Mouse (Mus musculus) forebrain, postnatal 0 days (tissue): ENCODE results near the gene Rbm47. TPM values are rescaled to one million over a fixed set of nuclear protein-coding genes. Genes with fewer than 3 reads are reported as not detected.
"Not testable (repeated sequence)": the region's sequence is repeated elsewhere in the genome, so short reads cannot be mapped to it uniquely, and the experiment has no call there.

Experiments
- ATAC-seq: fragments of 200-750 bp; cut with Nextera tagmentation; 2 replicates; pipeline ENCODE4 v1.8.0; 2017; ENCODE audit warnings: mild to moderate bottlenecking, moderate library complexity
- DNase-seq: peaks from one replicate; pipeline ENCODE4 v3.0.0-alpha.2; 2015
- H3K27ac ChIP-seq: fragments of 300-500 bp; sonication (generic); 2 replicates; pipeline ENCODE4 v1.5.1; 2014; ENCODE audit warnings: low read depth, mild to moderate bottlenecking, antibody characterized with exemption, low read length, moderate library complexity, mixed read lengths
- H3K27me3 ChIP-seq: fragments of 300-500 bp; sonication (generic); 2 replicates; pipeline ENCODE4 v1.6.1; 2014; ENCODE audit warnings: mild to moderate bottlenecking, low read length, mixed read lengths; ENCODE audit not compliant: insufficient read depth
- H3K36me3 ChIP-seq: fragments of 300-500 bp; sonication (generic); 2 replicates; pipeline ENCODE4 v1.6.1; 2014; ENCODE audit warnings: mild to moderate bottlenecking, moderate library complexity; ENCODE audit not compliant: insufficient read depth
- H3K4me1 ChIP-seq: fragments of 300-500 bp; sonication (generic); 2 replicates; pipeline ENCODE4 v1.6.1; 2014; ENCODE audit warnings: antibody characterized with exemption; ENCODE audit not compliant: insufficient read depth
- H3K4me2 ChIP-seq: fragments of 300-500 bp; sonication (generic); 2 replicates; pipeline ENCODE4 v1.6.1; 2014; ENCODE audit warnings: low read depth, mild to moderate bottlenecking, moderate library complexity
- H3K4me3 ChIP-seq: fragments of 300-500 bp; sonication (generic); 2 replicates; pipeline ENCODE4 v1.5.1; 2014; ENCODE audit warnings: low read depth, low read length, mixed read lengths
- H3K9ac ChIP-seq: fragments of 300-500 bp; sonication (generic); 2 replicates; pipeline ENCODE4 v1.6.1; 2014; ENCODE audit warnings: mild to moderate bottlenecking
- H3K9me3 ChIP-seq: fragments of 300-500 bp; sonication (generic); 2 replicates; pipeline ENCODE4 v1.6.1; 2016; ENCODE audit warnings: low read length
- CTCF ChIP-seq: sonication (generic); IDR thresholded peaks from 2 replicates; pipeline ENCODE4 v1.5.1; 2016; ENCODE audit warnings: antibody characterized with exemption, control low read depth, low read depth
- WGBS: fragments of 180-500 bp; shearing (Covaris S2); extraction: QIAGEN DNeasy Blood & Tissue Kit; methylation state at CpG from one replicate; pipeline ENCODE4 v1.1.7; 2014; 5-methylcytosine and 5-hydroxymethylcytosine counted together
- microRNA-seq, 2 experiments: library from miRNA; unstranded; fragments of <30 nt; microRNA quantifications; one replicate each; pipeline ENCODE4; 2016
- polyA plus RNA-seq: library from polyadenylated mRNA; unstranded; fragments of >200 nt; fragmentation: Nextera tagmentation; extraction: Ambion mirVana; gene quantifications from 2 replicates; pipeline ENCODE4 v1.2.1, GENCODE M21; 2015
- total RNA-seq: library from RNA; depleted of rRNA; stranded (reverse); fragments of >200 nt; gene quantifications from 2 replicates; pipeline ENCODE4 v1.2.3, GENCODE M21; 2014; rRNA removed

The Rbm47 gene
- total and polyA plus RNA-seq, 2 experiments from 2014 or later = 2.7 to 3.3 TPM

DNA sequence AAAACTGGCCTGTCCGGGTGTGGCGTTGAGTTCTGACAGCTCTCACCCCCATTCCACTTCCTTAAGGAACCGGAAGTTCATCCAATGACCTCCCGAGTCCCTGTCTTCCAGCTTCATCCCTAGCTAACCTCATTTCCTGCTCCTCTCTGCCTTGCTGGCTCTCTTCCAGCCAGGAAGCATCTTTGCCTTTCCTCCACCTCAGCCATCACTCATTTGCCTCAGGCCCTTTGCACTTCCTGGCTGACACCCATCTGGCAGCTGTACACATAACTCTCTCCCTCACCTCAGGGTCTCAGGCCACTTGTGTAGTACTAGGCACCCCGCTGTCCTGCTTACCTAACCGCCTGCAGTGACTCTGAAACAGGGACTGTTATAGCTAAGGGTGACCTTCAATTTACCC is 178.3 kb downstream of the Rbm47 start:
- Histone ChIP-seq H3K4me3 (no peak overlapping the region), H3K27ac (no peak overlapping the region), H3K9ac (no peak overlapping the region), H3K36me3 (no peaks in the 10 kb centered on the region), H3K27me3 (no peaks in the 10 kb centered on the region), H3K4me2 (no peak overlapping the region), H3K9me3 (no peaks in the 10 kb centered on the region), H3K4me1 (no peaks in the 10 kb centered on the region)
- 85% methylated on average over 6 of the region's 6 CpGs for WGBS
- no peak for ATAC-seq
- TF ChIP-seq CTCF = no peak
- DNase-seq = no peak

DNA sequence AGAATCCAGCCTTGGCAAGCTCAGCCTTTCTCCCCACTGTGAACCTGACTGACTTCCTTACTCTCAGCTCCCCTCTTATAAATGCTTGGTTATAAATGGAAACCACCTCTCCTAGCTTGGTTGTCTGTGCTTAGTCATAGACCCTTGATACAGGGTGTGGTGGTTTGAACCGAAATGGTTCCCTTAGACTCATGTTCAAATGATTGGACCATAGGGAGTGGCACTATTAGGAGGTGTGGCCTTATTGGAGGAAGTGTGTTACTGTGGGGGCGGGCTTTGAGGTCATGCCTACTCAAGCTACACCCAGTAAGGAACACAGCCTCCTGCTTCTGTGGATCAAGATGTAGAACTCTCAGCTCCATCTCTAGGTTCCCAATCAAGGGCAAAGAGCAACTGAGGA is 181.7 kb downstream of the Rbm47 start:
- Histone ChIP-seq H3K9me3 (no peaks in the 10 kb centered on the region), H3K27ac (no peak overlapping the region), H3K4me1 (no peaks in the 10 kb centered on the region), H3K4me3 (no peak overlapping the region), H3K9ac (no peak overlapping the region), H3K27me3 (no peaks in the 10 kb centered on the region), H3K4me2 (no peak overlapping the region), H3K36me3 (no peaks in the 10 kb centered on the region)
- ATAC-seq = no peak
- TF ChIP-seq CTCF = no peak
- WGBS = 97% methylated on average over 2 of the region's 2 CpGs
- no peak for DNase-seq

DNA sequence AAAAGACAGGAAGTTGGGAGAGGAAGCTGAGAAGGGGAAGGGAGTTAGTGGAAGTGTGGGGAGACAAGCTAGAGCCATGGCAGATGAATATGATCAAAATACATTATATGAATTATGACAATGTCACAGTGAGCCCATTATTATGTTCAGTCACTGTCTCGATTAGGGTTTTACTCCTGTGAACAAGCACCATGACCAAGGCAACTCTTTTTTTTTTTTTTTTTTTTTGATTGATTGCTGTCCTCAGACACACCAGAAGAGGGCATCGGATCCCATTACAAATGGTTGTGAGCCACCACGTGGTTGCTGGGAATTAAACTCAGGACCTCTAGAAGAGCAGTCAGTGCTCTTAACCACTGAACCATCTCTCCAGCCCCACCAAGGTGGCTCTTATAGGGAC is 185.9 kb downstream of the Rbm47 start:
- not testable (repeated sequence) for H3K9me3 ChIP-seq, ATAC-seq, DNase-seq, H3K27me3 ChIP-seq, H3K4me2 ChIP-seq, H3K9ac ChIP-seq, H3K4me3 ChIP-seq, H3K4me1 ChIP-seq, H3K27ac ChIP-seq, H3K36me3 ChIP-seq
- WGBS = 78% methylated on average over 3 of the region's 3 CpGs

DNA sequence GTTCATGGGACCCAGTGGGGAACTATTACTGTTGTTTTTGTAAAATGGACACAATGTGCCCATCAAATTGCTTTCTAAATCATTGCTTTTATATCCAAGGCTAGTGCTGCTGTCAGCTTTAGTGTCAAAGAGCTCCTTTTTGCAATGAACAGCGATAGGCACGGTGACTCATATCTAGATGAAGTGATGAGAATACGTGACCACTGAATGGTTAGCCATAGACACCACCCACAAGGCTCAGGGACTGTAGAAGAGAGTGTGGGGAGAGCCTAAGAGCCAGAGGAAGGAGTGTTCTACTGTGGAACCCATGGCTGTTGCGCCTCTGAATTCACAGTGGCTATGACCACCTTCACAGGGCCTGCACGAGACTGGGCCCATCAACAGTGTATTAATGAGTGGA is 186.5 kb downstream of the Rbm47 start:
- H3K27ac ChIP-seq = no peak overlapping the region
- no peak overlapping the region for H3K4me2 ChIP-seq
- ATAC-seq (no peak), DNase-seq (no peak)
- no peaks in the 10 kb centered on the region for H3K36me3 ChIP-seq
- whole genome bisulfite sequencing = 91% methylated on average over 5 of the region's 5 CpGs
- H3K9ac ChIP-seq = no peak overlapping the region
- no peaks in the 10 kb centered on the region for H3K4me1 ChIP-seq
- H3K4me3 ChIP-seq = no peak overlapping the region
- H3K9me3 ChIP-seq = no peaks in the 10 kb centered on the region
- H3K27me3 ChIP-seq = no peaks in the 10 kb centered on the region
- no peak for TF ChIP-seq CTCF

DNA sequence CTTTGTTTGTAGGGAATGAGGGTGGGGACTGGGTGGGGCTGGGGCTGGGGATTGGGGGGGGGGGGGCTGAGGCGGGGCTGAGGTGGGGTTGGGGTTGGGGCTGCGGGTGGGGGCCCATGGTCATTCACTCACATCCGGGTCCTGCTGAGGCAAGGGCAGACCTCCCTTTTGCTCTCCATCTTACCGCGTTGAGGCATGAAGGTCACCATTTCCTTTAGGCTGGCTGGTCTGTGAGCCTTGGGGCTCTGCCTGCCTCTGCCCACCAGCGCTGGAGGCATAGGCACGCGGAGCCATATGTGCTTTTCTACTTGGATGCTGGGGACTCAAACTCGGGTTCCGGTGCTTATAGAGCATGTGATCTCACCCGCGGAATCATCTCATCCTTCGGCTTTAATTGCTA is 197.2 kb downstream of the Rbm47 start:
- ATAC-seq (no peak), DNase-seq (no peak)
- no peak for TF ChIP-seq CTCF
- 91% methylated on average over 13 of the region's 13 CpGs for WGBS
- Histone ChIP-seq H3K27me3 (no peaks in the 10 kb centered on the region), H3K36me3 (no peaks in the 10 kb centered on the region), H3K9ac (no peak overlapping the region), H3K4me3 (no peak overlapping the region), H3K9me3 (no peaks in the 10 kb centered on the region), H3K4me2 (no peak overlapping the region), H3K27ac (no peak overlapping the region), H3K4me1 (no peaks in the 10 kb centered on the region)

DNA sequence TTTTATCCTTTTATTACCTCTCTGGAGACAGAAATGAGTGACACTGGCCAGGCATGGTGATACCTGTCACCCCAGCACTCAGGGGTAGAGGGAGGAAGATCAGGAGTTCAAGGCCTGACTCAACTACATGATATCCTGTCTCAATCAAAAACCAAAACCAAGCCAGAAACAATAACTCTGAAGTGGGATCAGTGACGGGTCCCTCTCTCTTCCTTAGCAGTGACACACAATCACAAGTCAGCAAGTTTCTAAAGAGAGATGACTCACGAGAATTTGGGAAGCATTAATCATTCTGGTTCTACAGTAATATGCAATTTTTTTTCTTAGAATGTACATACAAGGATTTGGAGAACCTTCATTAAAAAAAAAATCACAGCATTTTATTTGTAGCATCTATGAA is 199.7 kb downstream of the Rbm47 start:
- Histone ChIP-seq H3K4me2 (no peak overlapping the region), H3K9me3 (no peaks in the 10 kb centered on the region), H3K9ac (no peak overlapping the region), H3K4me3 (no peak overlapping the region), H3K4me1 (no peaks in the 10 kb centered on the region), H3K27ac (no peak overlapping the region), H3K27me3 (no peaks in the 10 kb centered on the region), H3K36me3 (no peaks in the 10 kb centered on the region)
- ATAC-seq (no peak), DNase-seq (no peak)
- WGBS = 70% methylated on average over 2 of the region's 2 CpGs
- TF ChIP-seq CTCF = no peak

DNA sequence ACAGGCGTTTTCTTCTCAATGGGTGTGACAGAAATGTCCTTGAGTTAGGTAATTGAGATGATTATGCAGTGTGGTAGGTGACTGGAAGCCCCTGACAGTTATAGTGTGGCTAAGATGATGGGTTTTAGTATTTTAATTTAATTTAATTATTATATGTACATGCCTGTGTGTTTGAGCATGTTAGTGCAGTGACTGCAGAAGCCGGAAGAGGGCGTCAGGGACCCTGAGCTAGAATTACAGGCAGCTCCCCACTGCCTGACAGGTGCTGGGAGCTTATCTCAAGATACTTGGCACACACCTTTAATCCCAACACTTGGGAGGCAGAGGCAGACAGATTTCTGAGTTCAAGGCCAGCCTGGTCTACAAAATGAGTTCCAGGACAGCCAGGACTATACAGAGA is 204.9 kb downstream of the Rbm47 start:
- Histone ChIP-seq H3K27me3 (no peaks in the 10 kb centered on the region), H3K4me2 (no peak overlapping the region), H3K36me3 (no peaks in the 10 kb centered on the region), H3K4me3 (no peak overlapping the region), H3K9ac (no peak overlapping the region), H3K4me1 (no peaks in the 10 kb centered on the region), H3K9me3 (no peaks in the 10 kb centered on the region), H3K27ac (no peak overlapping the region)
- no peak for TF ChIP-seq CTCF
- 94% methylated on average over 3 of the region's 3 CpGs for WGBS
- ATAC-seq (no peak), DNase-seq (no peak)

DNA sequence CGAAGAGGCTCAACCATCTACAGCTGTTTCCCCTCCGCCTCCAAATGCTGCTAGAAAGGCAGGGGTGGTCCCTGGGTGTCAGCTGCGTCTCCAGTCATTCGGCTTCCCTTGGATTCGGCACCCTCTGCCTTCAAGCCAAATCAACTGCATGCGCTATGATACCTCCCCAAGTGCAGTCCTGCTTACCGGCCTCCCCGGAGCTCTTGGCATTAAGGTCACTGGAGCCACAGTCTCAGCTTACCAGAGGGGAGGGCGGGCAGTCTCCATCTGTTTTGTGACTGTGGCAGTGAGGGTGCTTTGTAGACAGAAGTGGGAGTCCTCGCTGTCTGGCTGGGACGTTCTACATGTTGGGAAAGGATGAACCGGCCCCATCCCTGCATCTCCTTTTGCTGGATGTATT is 205.8 kb downstream of the Rbm47 start:
- no peaks in the 10 kb centered on the region for H3K9me3 ChIP-seq
- no peaks in the 10 kb centered on the region for H3K4me1 ChIP-seq
- no peaks in the 10 kb centered on the region for H3K36me3 ChIP-seq
- H3K27ac ChIP-seq = no peak overlapping the region
- H3K27me3 ChIP-seq = no peaks in the 10 kb centered on the region
- H3K4me2 ChIP-seq = no peak overlapping the region
- WGBS = 70% methylated on average over 12 of the region's 12 CpGs
- no peak overlapping the region for H3K9ac ChIP-seq
- no peak overlapping the region for H3K4me3 ChIP-seq
- no peak for ATAC-seq
- DNase-seq = no peak
- TF ChIP-seq CTCF = no peak

Small RNAs within 50 kb of the gene (microRNA-seq; reads per million reads assigned to microRNA genes)
- gene Gm25952 = 0 reads per million in 2 experiments

Other genes starting within 250 kb of the Rbm47 start
- 0.52 TPM in 1 of 2 replicates, not detected in the other for gene Chrna9, start 238.2 kb downstream of the Rbm47 start, total RNA-seq
- not detected in 2 replicates for gene Chrna9, start 238.2 kb downstream of the Rbm47 start, polyA plus RNA-seq
- not detected in 2 replicates for gene 9130230L23Rik, start 168.8 kb downstream of the Rbm47 start, total RNA-seq
- not detected in 2 replicates for gene 9130230L23Rik, start 168.8 kb downstream of the Rbm47 start, polyA plus RNA-seq
- 4.3 and 5.2 TPM in 2 replicates for gene Nsun7, start 86.8 kb upstream of the Rbm47 start, total RNA-seq
- gene Nsun7, start 86.8 kb upstream of the Rbm47 start, polyA plus RNA-seq = 1.8 and 3.1 TPM in 2 replicates